Mouse (Mus musculus) liver, postnatal 0 days (tissue): ENCODE measurements at regions not wholly inside any gene's neighbourhood (a gene's known extent, or its start where the extent isn't known, plus 50 kb on each side); places are given as distances from the start of the nearest gene placed in this dataset.

Experiments
- CTCF ChIP-seq: sonication (generic); IDR thresholded peaks from 2 replicates; pipeline ENCODE4 v1.5.1; 2016; ENCODE audit warnings: antibody characterized with exemption, low read depth
- EP300 ChIP-seq: IDR thresholded peaks from 2 replicates; pipeline ENCODE4 v1.6.1; 2016; ENCODE audit warnings: antibody characterized with exemption, low read depth, mild to moderate bottlenecking

DNA sequence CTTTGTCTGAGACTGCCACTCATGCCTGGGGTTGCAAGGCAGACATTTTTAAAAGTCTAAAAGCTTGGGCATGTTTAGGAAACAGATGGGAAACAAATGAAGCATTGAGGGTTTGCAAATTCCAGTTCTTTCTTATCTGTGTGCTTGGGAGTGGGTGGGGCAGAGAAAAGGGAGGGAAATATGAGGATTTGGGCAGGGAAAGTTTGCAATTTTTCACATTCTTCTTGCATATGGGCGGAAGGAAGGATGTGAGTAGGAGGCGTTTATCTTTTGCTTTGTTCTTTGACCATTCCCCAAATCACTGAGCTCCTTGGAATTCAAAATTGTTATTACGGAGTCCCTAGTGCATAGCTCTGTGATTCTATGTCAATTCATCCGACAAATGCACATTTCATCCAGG lies 413.7 kb upstream of the Gm10131 start:
- TF ChIP-seq CTCF (no peak), EP300 (no peak)
